Mouse (Mus musculus) ES-Bruce4 (cell line): Measurements from ENCODE around the gene Guca2a.

Experiments used
- CTCF ChIP-seq: IDR thresholded peaks from one replicate; pipeline ENCODE4 v1.8.1; 2011; ENCODE audit warnings: low read depth, low read length
- EP300 ChIP-seq: IDR thresholded peaks from 2 replicates; pipeline ENCODE4 v1.6.1; 2011; ENCODE audit warnings: low read depth, low read length; ENCODE audit not compliant: insufficient read depth
- POLR2A ChIP-seq: IDR thresholded peaks from one replicate; pipeline ENCODE4 v1.8.1; 2011; ENCODE audit warnings: low read length; ENCODE audit not compliant: insufficient read depth

DNA sequence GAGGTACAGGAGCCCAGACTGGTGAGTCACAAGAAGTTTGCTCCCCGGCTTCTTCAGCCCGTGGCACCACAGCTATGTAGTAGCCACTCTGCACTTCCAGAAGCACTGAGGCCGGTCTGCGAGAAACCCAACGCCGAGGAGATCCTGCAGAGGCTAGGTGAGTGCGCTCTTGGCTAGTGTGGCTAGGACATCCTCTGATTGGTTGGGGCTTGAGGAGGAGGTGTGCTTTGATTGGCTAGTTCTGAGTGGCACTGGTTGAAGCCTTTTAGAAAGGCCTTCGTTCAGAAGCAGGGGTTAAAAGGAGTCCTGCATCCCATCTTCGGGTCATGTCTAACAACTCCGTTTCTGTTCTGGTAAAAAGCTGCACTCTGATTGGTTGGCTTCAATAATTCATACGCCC, 1.2 kb downstream of the Guca2a start:
- TF ChIP-seq EP300: no peak
- TF ChIP-seq CTCF: no peak
- no peak for TF ChIP-seq POLR2A
